Mouse (Mus musculus) C2C12 (cell line): ENCODE data around the gene Ada.

ENCODE experiments used
- CEBPB ChIP-seq: IDR thresholded peaks from one replicate; pipeline ENCODE4 v1.6.1; 2011; ENCODE audit warnings: low read depth, mild to moderate bottlenecking, control low read depth, moderate library complexity
- CTCF ChIP-seq: IDR thresholded peaks from one replicate; pipeline ENCODE4 v1.5.1; 2011; ENCODE audit not compliant: control insufficient read depth, insufficient read depth, insufficient read length
- MAX ChIP-seq: IDR thresholded peaks from one replicate; pipeline ENCODE4 v1.6.1; 2011; ENCODE audit warnings: mild to moderate bottlenecking, control low read depth
- MYOD1 ChIP-seq: IDR thresholded peaks from one replicate; pipeline ENCODE4 v1.6.1; 2011; ENCODE audit warnings: low read depth; ENCODE audit not compliant: control insufficient read depth, insufficient read length
- MYOG ChIP-seq: IDR thresholded peaks from one replicate; pipeline ENCODE4 v1.6.1; 2011; ENCODE audit not compliant: control insufficient read depth, insufficient read length; ENCODE audit errors: extremely low read depth
- USF1 ChIP-seq: IDR thresholded peaks from one replicate; pipeline ENCODE4 v1.6.1; 2011; ENCODE audit warnings: low read depth, mild to moderate bottlenecking, control low read depth, moderate library complexity

GRCm38 (mm10) chr2:163697764-163698480 lies 52.1 kb downstream of the Ada start:
- TF ChIP-seq CTCF (no peak), MYOD1 (peak; percentile 82), CEBPB (no peak), USF1 (no peak), MYOG (no peak), MAX (peak; percentile 51)
